Mouse (Mus musculus) C2C12 (cell line): ENCODE data around the gene Vav1.

ENCODE experiments used
- CTCF ChIP-seq: IDR thresholded peaks from one replicate; pipeline ENCODE4 v1.5.1; 2011; ENCODE audit not compliant: control insufficient read depth, insufficient read depth, insufficient read length
- FOSL1 ChIP-seq: IDR thresholded peaks from one replicate; pipeline ENCODE4 v1.8.0; 2011; ENCODE audit warnings: mild to moderate bottlenecking, low read length; ENCODE audit not compliant: poor library complexity, insufficient read depth, severe bottlenecking
- MAX ChIP-seq: IDR thresholded peaks from one replicate; pipeline ENCODE4 v1.6.1; 2011; ENCODE audit warnings: mild to moderate bottlenecking, control low read depth
- MYOD1 ChIP-seq: IDR thresholded peaks from one replicate; pipeline ENCODE4 v1.6.1; 2011; ENCODE audit warnings: low read depth; ENCODE audit not compliant: control insufficient read depth, insufficient read length
- USF1 ChIP-seq: IDR thresholded peaks from one replicate; pipeline ENCODE4 v1.6.1; 2011; ENCODE audit warnings: low read depth, mild to moderate bottlenecking, control low read depth, moderate library complexity

DNA sequence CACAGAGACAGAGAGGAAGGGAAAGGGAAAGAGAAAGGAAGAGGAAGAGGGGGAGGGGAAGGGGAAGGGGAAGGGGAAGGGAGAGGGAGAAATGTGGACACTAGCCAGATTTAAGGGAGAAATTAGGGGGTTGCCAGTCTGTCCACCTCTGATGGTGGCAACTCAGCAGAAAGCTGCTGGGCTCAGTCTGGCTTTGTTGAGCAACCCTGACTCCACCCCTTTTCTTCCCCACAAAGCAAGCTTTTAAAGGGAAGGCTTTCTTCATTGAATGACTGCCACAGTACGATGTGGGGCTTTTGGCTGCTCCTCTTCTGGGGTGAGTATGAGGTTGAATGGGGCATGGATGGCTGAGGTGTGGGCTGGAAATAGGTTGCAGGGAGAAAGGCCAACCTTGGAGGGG is 79.5 kb downstream of the Vav1 start, which contains the start of gene Adgre1:
- no peak for TF ChIP-seq USF1
- no peak for TF ChIP-seq MYOD1
- no peak for TF ChIP-seq FOSL1
- TF ChIP-seq MAX: no peak
- no peak for TF ChIP-seq CTCF
